Mouse (Mus musculus) kidney, embryonic 15.5 days (tissue): ENCODE measurements at regions not wholly inside any gene's neighbourhood (a gene's known extent, or its start where the extent isn't known, plus 50 kb on each side); places are given as distances from the start of the nearest gene placed in this dataset.

ENCODE experiments used
- ATAC-seq: fragments of 200-750 bp; cut with Nextera tagmentation; replicated peaks from 2 replicates; pipeline ENCODE4 v1.8.0; 2017; ENCODE audit warnings: moderate TSS enrichment; ENCODE audit not compliant: low FRiP score
- H3K27ac ChIP-seq: fragments of 300-500 bp; sonication (generic); 2 replicates; pipeline ENCODE4 v1.5.1; 2015; ENCODE audit warnings: mild to moderate bottlenecking, inconsistent platforms
- H3K27me3 ChIP-seq: fragments of 300-500 bp; sonication (generic); 2 replicates; pipeline ENCODE4 v1.6.1; 2015; ENCODE audit warnings: inconsistent platforms
- H3K36me3 ChIP-seq: fragments of 300-500 bp; sonication (generic); 2 replicates; pipeline ENCODE4 v1.6.1; 2015; ENCODE audit warnings: inconsistent platforms
- H3K4me1 ChIP-seq: fragments of 300-500 bp; sonication (generic); 2 replicates; pipeline ENCODE4 v1.6.1; 2015; ENCODE audit warnings: inconsistent platforms
- H3K4me2 ChIP-seq: fragments of 300-500 bp; sonication (generic); 2 replicates; pipeline ENCODE4 v1.6.1; 2015; ENCODE audit warnings: moderate library complexity, mild to moderate bottlenecking, inconsistent platforms
- H3K4me3 ChIP-seq: fragments of 300-500 bp; sonication (generic); replicated peaks from 2 replicates; pipeline ENCODE4 v1.5.1; 2015; ENCODE audit warnings: mild to moderate bottlenecking, inconsistent platforms
- H3K9ac ChIP-seq: fragments of 300-500 bp; sonication (generic); 2 replicates; pipeline ENCODE4 v1.6.1; 2015; ENCODE audit warnings: mild to moderate bottlenecking, inconsistent platforms
- H3K9me3 ChIP-seq: fragments of 300-500 bp; sonication (generic); replicated peaks from 2 replicates; pipeline ENCODE4 v1.6.1; 2016; ENCODE audit warnings: inconsistent platforms
- WGBS: fragments of 180-500 bp; shearing (Covaris S2); methylation state at CpG from one replicate; pipeline ENCODE4 v1.1.7; 2015; ENCODE audit warnings: mixed read lengths; 5-methylcytosine and 5-hydroxymethylcytosine counted together

DNA sequence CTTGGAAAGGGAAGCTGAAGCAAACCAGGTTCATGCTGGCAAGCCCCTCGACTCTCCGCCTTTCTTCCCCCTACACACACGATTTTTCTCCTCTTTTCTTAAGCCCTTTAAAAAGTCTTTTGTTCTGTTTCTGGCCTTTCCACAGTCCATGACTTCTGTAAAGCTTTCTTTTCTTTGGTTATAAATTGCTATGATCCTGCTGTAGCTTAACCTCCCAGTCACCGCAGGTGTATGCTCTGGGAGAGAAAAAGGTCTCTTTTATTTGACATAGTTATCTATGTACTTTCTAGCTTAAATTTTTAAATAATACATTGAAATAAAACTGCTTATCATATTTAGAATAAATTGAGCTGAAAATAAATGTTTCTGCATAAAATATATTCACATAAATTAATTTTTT is 813.0 kb downstream of the Slitrk6 start:
- Histone ChIP-seq H3K9me3 (no peaks in the 10 kb centered on the region), H3K27ac (no peak overlapping the region), H3K4me3 (no peak overlapping the region), H3K9ac (no peak overlapping the region), H3K36me3 (no peaks in the 10 kb centered on the region), H3K27me3 (no peaks in the 10 kb centered on the region), H3K4me1 (no peaks in the 10 kb centered on the region), H3K4me2 (no peak overlapping the region)
- 89% methylated on average over 4 of the region's 4 CpGs for WGBS
- no peak for ATAC-seq

DNA sequence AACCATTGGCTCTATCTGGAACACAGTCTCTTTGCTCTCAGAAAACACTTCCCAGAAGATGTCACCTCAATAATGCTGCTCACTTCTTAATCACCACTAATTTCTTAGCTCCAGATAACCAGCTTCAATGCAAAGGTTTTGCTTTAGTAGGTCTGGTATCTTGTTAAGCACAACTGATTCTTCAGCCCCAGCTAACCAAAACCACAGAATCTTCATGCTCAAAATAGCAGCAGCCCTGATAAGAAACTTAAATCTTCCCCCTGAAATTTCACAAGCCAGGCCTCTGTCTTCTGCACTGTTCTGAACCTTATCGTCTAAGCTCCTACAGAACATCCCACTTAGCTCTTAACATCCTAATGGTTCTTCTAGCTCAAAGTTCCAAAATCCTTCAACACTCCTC is 813.8 kb downstream of the Slitrk6 start:
- no peaks in the 10 kb centered on the region for H3K9me3 ChIP-seq
- no peak for ATAC-seq
- no peak overlapping the region for H3K9ac ChIP-seq
- no peak overlapping the region for H3K4me3 ChIP-seq
- no peak overlapping the region for H3K27ac ChIP-seq
- no peaks in the 10 kb centered on the region for H3K36me3 ChIP-seq
- WGBS = 90% methylated on average over 1 of the region's 1 CpGs
- no peaks in the 10 kb centered on the region for H3K27me3 ChIP-seq
- no peaks in the 10 kb centered on the region for H3K4me1 ChIP-seq
- no peak overlapping the region for H3K4me2 ChIP-seq

DNA sequence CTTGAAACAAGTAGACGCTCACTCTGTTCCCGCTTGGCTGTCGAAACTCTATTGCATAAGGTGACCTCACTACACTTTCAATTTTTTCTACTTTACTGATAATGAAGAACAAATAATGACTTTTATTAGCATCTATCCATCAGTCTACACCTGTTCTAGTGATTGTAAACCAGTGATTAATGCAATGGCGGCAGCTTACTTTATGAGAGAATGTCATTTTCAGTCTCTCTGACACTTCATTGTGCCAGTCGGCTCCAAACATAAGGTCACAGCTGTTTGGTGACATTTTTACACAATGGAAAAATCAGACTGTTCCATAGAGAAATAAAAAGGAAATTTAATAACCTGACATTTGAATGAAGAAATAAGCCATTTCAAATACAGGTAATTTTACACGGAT is 817.5 kb downstream of the Slitrk6 start:
- no peaks in the 10 kb centered on the region for H3K9me3 ChIP-seq
- H3K36me3 ChIP-seq = no peaks in the 10 kb centered on the region
- no peak overlapping the region for H3K27ac ChIP-seq
- H3K9ac ChIP-seq = no peak overlapping the region
- 87% methylated on average over 6 of the region's 6 CpGs for WGBS
- ATAC-seq = no peak
- no peaks in the 10 kb centered on the region for H3K27me3 ChIP-seq
- no peak overlapping the region for H3K4me3 ChIP-seq
- H3K4me2 ChIP-seq = no peak overlapping the region
- H3K4me1 ChIP-seq = no peaks in the 10 kb centered on the region

DNA sequence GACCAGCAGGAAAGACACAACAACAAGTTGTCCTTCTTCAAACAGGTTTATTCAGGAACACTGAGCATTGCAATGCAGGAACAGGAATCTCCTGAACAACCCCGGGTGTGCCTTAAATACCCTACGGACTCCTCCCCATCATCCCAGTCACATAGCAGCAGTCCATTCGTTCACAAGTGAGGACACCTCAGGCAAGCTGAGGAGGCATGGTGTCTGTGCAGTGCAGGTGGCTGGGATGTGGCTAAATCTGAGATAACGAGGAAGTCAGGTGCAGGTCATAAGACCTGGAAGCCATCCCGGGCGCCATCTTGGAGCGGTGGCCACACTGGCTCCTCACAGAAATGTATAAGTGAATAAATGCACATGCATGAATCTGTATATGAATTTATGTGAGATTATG is 826.0 kb downstream of the Slitrk6 start:
- no peak for ATAC-seq
- H3K9me3 ChIP-seq = no peaks in the 10 kb centered on the region
- H3K27ac ChIP-seq = no peak overlapping the region
- H3K4me2 ChIP-seq = no peak overlapping the region
- no peaks in the 10 kb centered on the region for H3K4me1 ChIP-seq
- 90% methylated on average over 7 of the region's 7 CpGs for WGBS
- H3K27me3 ChIP-seq = no peaks in the 10 kb centered on the region
- H3K36me3 ChIP-seq = no peaks in the 10 kb centered on the region
- H3K4me3 ChIP-seq = no peak overlapping the region
- no peak overlapping the region for H3K9ac ChIP-seq

DNA sequence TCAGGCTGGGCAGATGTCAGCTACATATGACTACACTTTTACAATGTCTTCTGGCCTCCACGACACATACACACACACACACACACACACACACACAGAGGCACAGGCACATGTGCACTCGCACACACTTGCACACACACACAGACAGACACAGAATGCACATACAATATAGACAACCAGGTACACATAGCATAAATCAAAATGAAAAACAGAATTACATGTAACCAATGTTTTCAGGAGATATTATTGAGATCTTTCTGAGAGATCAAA is 863.1 kb downstream of the Slitrk6 start:
- 80% methylated on average over 2 of the region's 2 CpGs for WGBS
- ATAC-seq = no peak
- Histone ChIP-seq H3K36me3 (no peaks in the 10 kb centered on the region), H3K4me2 (no peak overlapping the region), H3K27me3 (no peaks in the 10 kb centered on the region), H3K27ac (no peak overlapping the region), H3K9ac (no peak overlapping the region), H3K4me3 (no peak overlapping the region), H3K9me3 (no peaks in the 10 kb centered on the region), H3K4me1 (no peaks in the 10 kb centered on the region)

DNA sequence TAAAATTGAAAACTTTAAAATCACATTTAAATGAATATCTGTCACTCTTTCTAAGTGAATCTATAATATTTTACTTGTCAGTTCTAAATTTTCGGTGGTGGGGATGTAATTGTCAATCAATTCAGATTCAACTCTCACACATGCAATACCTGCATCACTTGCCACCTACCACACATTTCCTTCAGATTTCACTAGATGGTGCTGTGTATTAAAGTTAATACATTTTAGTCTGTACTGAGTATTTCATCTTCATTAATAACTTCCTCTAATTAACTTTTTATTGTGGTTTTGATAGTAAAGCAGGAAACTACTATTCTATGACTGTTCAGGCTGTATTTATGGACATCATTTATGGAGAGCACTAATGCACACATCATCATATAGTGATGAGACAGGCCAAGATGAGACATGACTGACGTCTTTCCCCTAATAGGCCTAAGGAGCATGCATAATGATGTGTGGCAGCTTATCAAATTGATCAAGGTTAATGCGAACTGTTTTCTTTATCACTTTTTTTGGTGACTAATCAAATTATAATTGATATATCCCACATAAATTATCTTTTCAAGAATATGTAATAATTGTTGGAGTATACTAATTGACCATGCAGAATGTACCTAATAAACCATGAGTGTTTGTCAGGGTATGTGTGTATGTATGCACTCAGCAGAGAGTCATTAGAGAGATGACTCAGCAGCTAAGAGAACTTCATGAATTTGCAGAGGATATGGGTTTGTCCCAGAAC is 863.6 kb downstream of the Slitrk6 start:
- H3K4me1 ChIP-seq = no peaks in the 10 kb centered on the region
- no peaks in the 10 kb centered on the region for H3K27me3 ChIP-seq
- no peaks in the 10 kb centered on the region for H3K36me3 ChIP-seq
- WGBS = 73% methylated on average over 3 of the region's 3 CpGs
- no peaks in the 10 kb centered on the region for H3K9me3 ChIP-seq
- no peak overlapping the region for H3K27ac ChIP-seq
- H3K4me2 ChIP-seq = no peak overlapping the region
- H3K9ac ChIP-seq = no peak overlapping the region
- H3K4me3 ChIP-seq = no peak overlapping the region
- ATAC-seq = no peak; the same call in 1 of the 2 replicates

DNA sequence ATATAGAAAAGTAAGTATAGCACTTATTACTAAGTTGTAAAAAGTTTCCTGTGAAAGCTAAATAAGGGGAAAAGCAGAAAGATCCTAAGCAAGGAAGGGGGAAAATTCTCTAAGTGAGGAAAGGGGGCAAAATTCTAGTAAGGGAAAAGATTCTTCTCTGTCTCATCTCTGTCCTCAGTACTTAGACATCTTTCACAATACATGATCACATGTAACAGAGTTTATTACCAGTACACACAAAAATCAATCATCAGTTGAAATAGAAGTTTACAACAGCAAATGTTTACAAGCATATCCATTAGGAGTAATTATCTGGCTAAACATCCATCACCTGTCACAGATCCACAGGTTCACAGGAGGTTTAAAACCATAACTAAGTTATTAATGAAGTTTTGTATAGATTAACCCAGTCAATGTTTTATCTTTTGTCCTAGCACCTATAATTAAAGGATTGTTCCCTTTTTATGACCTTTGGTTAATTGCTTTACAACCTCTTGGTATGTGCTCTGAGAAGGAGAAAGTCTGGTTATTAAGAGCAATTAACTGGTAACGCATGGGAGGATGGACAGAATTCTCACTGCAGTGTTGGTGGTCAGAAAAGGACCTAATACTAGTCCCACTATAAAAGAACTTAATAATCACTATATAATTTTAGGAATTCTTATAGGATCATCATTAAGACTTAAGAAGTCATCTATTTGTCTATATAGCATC is 877.8 kb downstream of the Slitrk6 start:
- H3K9me3 ChIP-seq = no peaks in the 10 kb centered on the region
- H3K36me3 ChIP-seq = no peaks in the 10 kb centered on the region
- H3K27me3 ChIP-seq = no peaks in the 10 kb centered on the region
- no peak overlapping the region for H3K4me3 ChIP-seq
- no peaks in the 10 kb centered on the region for H3K4me1 ChIP-seq
- no peak overlapping the region for H3K9ac ChIP-seq
- WGBS = 34% methylated on average over 1 of the region's 1 CpGs
- no peak overlapping the region for H3K27ac ChIP-seq
- ATAC-seq = no peak
- no peak overlapping the region for H3K4me2 ChIP-seq

DNA sequence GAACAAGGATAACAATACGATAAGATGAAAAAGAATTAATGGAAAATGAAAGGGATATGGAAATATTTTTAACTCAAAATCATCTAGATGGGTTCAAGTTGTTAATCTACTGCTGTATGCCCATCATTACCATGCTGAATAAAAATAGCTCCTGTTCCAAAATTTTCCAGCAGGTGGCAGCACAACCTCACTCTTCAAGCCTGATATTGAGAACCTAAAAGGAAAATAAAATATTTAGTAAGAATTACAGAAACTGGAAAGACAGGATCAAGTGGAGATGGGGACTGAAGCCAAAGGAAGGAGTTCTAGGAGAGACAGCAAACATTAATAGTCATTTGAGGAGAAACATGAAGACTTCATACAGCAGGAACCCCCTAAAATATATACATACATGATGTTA is 880.7 kb downstream of the Slitrk6 start:
- H3K9ac ChIP-seq = no peak overlapping the region
- no peak overlapping the region for H3K27ac ChIP-seq
- no peaks in the 10 kb centered on the region for H3K4me1 ChIP-seq
- ATAC-seq = no peak
- no peak overlapping the region for H3K4me2 ChIP-seq
- H3K4me3 ChIP-seq = no peak overlapping the region
- H3K9me3 ChIP-seq = no peaks in the 10 kb centered on the region
- 16% methylated on average over 1 of the region's 1 CpGs for WGBS
- no peaks in the 10 kb centered on the region for H3K36me3 ChIP-seq
- no peaks in the 10 kb centered on the region for H3K27me3 ChIP-seq

DNA sequence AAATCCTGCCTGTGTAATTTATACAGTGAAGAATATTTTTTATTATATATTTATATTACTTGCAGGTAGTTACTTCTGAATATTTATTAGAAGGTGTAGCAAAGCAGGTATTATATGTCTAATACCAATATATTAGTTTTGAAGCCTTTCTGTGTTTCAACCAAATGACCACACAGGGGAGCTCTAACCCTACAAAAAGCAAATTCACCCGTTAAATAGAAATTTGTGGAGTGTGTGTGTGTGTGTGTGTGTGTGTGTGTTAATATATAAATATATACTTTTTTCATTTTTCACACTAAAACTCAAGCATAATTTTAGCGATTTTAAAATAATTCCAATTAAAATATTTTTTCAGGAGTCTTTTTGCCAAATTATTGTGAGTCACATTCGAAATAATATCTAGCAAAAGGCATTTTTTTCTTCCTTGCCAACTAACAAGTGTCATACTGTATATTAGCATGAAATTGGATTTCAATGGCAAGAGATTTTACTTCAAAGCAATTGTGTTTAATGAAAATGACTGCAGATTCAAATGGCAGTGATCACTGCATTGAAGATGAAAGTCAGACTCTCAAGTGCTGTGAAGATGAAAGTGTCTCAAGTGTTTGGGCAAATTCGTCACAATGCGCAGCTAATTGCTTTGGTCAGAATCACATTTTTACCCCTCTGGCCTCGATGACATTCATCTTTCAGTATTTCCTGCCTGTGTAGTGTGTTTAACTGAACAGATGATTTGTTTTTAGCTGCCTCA is 914.4 kb downstream of the Slitrk6 start:
- Histone ChIP-seq H3K4me2 (no peak overlapping the region), H3K27ac (no peak overlapping the region)
- 49% methylated on average over 6 of the region's 6 CpGs for WGBS

DNA sequence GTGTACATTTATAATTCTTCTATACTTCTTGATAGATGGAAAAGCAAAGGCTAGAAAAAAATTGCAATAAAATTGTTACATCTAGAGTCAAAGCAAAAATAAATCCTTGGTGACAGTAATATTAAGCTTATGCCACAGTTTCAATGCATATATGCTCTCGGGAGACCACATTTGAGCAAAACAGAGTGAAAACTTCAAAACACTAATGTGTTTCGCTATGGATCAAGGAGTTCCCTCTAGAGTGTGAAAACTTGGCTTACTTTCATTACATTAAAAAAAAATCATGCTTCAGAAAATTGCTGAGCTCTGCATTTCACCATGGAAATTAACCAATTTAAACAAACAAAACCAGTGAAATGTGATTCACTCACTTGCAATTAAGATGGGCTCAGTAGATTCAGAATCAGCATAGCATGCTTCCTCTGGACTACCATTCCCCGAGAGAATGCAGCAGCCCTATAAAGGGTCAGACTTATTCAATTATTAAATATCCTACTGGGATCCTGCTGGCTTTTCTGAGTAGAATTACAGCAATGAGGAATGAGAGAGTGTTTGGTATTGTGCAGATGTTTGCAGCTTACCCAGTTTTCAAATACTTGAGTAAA is 888.7 kb upstream of the Slitrk1 start:
- Histone ChIP-seq H3K4me3 (no peak overlapping the region), H3K4me1 (no peaks in the 10 kb centered on the region), H3K9ac (no peak overlapping the region), H3K36me3 (no peaks in the 10 kb centered on the region), H3K27me3 (no peaks in the 10 kb centered on the region), H3K9me3 (no peaks in the 10 kb centered on the region), H3K4me2 (no peak overlapping the region), H3K27ac (no peak overlapping the region)
- 61% methylated on average over 3 of the region's 3 CpGs for WGBS
- no peak for ATAC-seq

More for the DNA sequence above, 914.4 kb downstream of the Slitrk6 start:
- Histone ChIP-seq H3K36me3 (no peaks in the 10 kb centered on the region), H3K27me3 (no peaks in the 10 kb centered on the region), H3K4me1 (no peaks in the 10 kb centered on the region), H3K9ac (no peak overlapping the region), H3K9me3 (no peaks in the 10 kb centered on the region), H3K4me3 (no peak overlapping the region)
- ATAC-seq = no peak

DNA sequence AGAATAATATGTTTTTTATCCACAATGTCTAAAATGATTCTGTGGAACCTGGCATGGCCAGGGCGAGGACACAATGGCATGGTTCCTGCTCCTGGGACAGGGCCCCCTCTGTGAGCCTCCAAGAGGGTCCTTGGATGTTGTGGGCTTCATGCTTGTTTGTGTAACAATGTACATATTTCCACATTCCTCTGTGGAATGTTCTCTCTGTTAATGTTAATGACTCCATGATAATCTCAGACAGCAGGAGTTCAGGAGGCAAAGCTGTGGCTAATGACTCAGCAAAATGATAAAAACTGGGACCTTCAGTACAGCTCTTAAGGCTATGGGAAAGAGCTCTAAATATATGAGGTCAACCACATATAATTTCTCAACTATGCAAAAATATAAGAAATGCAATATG is 858.3 kb upstream of the Slitrk1 start:
- ATAC-seq = no peak
- 81% methylated on average over 1 of the region's 1 CpGs for WGBS
- H3K27me3 ChIP-seq = no peaks in the 10 kb centered on the region

DNA sequence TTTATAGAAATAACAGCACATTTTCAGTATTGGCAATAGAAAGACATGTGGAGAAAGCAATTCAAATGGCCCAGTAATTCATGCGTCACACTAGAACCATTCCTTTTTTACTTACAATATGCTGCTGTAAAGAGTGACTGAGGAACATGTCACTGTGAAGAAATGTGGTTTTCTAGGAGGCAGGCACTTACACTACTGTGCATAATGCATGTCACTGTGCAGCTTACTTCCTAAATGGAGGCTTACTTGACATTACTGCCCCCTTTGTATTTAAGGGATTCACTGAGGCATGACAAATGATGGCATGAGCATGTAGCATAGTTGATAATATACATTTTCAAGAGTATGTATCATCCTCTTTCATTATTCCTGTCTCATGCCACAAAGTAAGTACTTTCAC is 846.9 kb upstream of the Slitrk1 start:
- Histone ChIP-seq H3K27ac (no peak overlapping the region), H3K36me3 (no peaks in the 10 kb centered on the region), H3K9me3 (no peaks in the 10 kb centered on the region), H3K4me1 (no peaks in the 10 kb centered on the region), H3K9ac (no peak overlapping the region), H3K27me3 (no peaks in the 10 kb centered on the region), H3K4me2 (no peak overlapping the region), H3K4me3 (no peak overlapping the region)
- ATAC-seq = no peak
- WGBS = 85% methylated on average over 1 of the region's 1 CpGs

More for the DNA sequence above, 858.3 kb upstream of the Slitrk1 start:
- no peaks in the 10 kb centered on the region for H3K4me1 ChIP-seq
- no peak overlapping the region for H3K27ac ChIP-seq
- no peak overlapping the region for H3K4me2 ChIP-seq
- H3K9me3 ChIP-seq = no peaks in the 10 kb centered on the region
- H3K36me3 ChIP-seq = no peaks in the 10 kb centered on the region
- no peak overlapping the region for H3K4me3 ChIP-seq
- H3K9ac ChIP-seq = no peak overlapping the region
